Mouse (Mus musculus) embryonic facial prominence, embryonic 12.5 days (tissue): ENCODE measurements around the gene Gm28038. TPM values are rescaled to one million over a fixed set of nuclear protein-coding genes. Genes with fewer than 3 reads are reported as not detected.

Experiments
- ATAC-seq: fragments of 200-750 bp; cut with Nextera tagmentation; 2 replicates; pipeline ENCODE4 v1.8.0; 2017; ENCODE audit not compliant: insufficient number of reproducible peaks, insufficient read depth, low FRiP score, low TSS enrichment
- H3K27ac ChIP-seq: fragments of 300-500 bp; sonication (generic); 2 replicates; pipeline ENCODE4 v1.5.1; 2016; ENCODE audit warnings: mild to moderate bottlenecking
- H3K27me3 ChIP-seq: fragments of 300-500 bp; sonication (generic); 2 replicates; pipeline ENCODE4 v1.6.1; 2016; ENCODE audit warnings: mild to moderate bottlenecking, moderate library complexity
- H3K36me3 ChIP-seq: fragments of 300-500 bp; sonication (generic); 2 replicates; pipeline ENCODE4 v1.6.1; 2016; ENCODE audit warnings: mild to moderate bottlenecking
- H3K4me1 ChIP-seq: fragments of 300-500 bp; sonication (generic); 2 replicates; pipeline ENCODE4 v1.6.1; 2016
- H3K4me2 ChIP-seq: fragments of 300-500 bp; sonication (generic); replicated peaks from 2 replicates; pipeline ENCODE4 v1.6.1; 2016; ENCODE audit warnings: mild to moderate bottlenecking, moderate library complexity
- H3K4me3 ChIP-seq: fragments of 300-500 bp; sonication (generic); 2 replicates; pipeline ENCODE4 v1.5.1; 2016; ENCODE audit warnings: mild to moderate bottlenecking
- H3K9ac ChIP-seq: fragments of 300-500 bp; sonication (generic); 2 replicates; pipeline ENCODE4 v1.6.1; 2016; ENCODE audit warnings: mild to moderate bottlenecking, moderate library complexity
- H3K9me3 ChIP-seq: fragments of 300-500 bp; sonication (generic); 2 replicates; pipeline ENCODE4 v1.6.1; 2016; ENCODE audit warnings: mild to moderate bottlenecking, moderate library complexity
- WGBS: fragments of 180-500 bp; shearing (Covaris S2); methylation state at CpG from one replicate; pipeline ENCODE4 v1.1.7; 2016; 5-methylcytosine and 5-hydroxymethylcytosine counted together
- polyA plus RNA-seq: library from polyadenylated mRNA; unstranded; fragments of >200 nt; fragmentation: Nextera tagmentation; extraction: Ambion mirVana; gene quantifications from 2 replicates; pipeline ENCODE4 v1.2.1, GENCODE M21; 2016

The Gm28038 gene
- polyA plus RNA-seq, 1 experiment from 2014 or later = not detected

DNA sequence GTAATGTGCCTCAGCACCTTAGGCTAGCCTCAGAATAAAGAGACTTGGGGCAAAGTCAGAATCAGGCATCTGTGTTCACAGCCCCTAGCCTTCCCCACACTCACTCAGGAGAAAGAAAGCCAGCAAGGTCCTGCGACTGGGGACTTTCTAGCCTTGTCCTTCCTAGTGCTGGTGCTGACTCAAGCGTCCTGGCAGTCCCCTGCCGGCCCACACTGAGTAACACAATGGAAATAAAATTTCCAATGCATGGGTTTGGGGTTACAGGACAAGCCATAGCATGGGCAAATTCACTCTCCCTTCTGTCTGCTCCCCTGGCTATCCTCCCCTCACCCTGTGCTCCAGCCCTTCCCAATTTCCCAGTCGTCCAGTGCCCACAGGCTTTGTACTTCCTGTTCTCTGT is 12.5 kb upstream of the Gm28038 start:
- ATAC-seq = no peak

DNA sequence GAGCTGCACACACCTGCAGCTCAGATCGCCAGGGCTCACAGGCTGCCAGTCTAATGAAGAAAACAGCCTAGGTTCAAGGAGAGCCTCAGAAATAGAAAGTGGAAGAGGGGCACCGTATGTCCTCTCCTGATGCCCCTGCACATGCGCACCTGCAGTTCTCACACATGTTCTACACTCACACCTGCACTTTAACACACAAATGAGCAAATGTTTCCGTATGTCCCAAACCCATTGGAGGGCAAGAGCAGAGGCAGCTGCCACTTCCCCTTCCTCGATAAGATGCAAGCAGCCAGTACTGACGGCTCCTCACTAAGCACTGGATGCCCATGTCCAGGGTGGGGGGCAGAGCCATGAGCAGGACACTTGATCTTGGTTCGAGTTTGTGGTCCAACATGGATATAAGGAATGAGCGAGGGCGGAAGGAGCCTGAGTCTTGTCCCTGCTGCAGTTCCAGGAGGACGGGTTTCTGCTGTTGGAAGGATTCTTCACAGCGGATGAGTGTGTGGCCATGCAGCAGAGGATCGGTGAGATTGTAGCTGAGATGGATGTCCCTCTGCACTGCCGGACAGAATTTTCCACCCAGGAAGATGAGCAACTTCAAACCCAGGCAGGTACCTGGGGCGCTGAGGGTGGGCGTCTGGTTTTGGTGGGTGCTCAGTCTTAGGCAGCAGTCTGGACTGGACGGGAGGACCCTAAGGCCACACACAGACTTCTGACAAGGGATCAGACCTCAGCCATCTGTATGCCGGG is 11.4 kb upstream of the Gm28038 start:
- ATAC-seq = no peak
- H3K4me2 ChIP-seq = no peak overlapping the region
- no peaks in the 10 kb centered on the region for H3K9me3 ChIP-seq
- no peaks in the 10 kb centered on the region for H3K27me3 ChIP-seq
- 0 out of 2 replicates have a peak, but pooled peaks cover 15% of the 10 kb centered on the region for H3K36me3 ChIP-seq
- H3K9ac ChIP-seq = no peak overlapping the region
- no peak overlapping the region for H3K4me3 ChIP-seq
- H3K4me1 ChIP-seq = peaks cover 25% of the 10 kb centered on the region
- 85% methylated on average over 17 of the region's 17 CpGs for WGBS
- H3K27ac ChIP-seq = no peak overlapping the region

More for the DNA sequence above, 12.5 kb upstream of the Gm28038 start:
- Histone ChIP-seq H3K9ac (no peak overlapping the region), H3K9me3 (no peaks in the 10 kb centered on the region), H3K4me1 (peaks cover 31% of the 10 kb centered on the region), H3K36me3 (peaks cover 25% of the 10 kb centered on the region), H3K27me3 (no peaks in the 10 kb centered on the region), H3K4me3 (no peak overlapping the region), H3K4me2 (no peak overlapping the region), H3K27ac (no peak overlapping the region)
- WGBS = 47% methylated on average over 4 of the region's 4 CpGs

DNA sequence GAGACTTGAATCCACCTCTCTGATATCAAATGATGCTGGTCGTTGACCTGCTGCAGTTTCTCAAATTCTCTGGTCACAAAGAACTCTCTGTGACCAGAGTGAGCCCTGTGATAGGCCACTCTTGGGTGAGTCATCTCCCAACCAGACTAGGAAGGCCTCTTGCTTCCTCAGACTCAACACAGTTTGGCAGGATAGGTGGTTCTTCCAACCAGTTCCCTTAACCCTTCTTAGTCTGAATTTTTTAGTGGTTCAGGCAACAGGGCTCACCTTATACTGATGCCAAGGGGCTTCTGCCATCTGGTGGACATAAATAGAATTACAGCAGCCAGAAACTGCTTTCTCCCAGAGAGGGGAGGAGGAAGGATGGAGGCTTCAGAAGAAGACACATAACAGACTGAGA is 10.7 kb upstream of the Gm28038 start:
- Histone ChIP-seq H3K36me3 (0 out of 2 replicates have a peak, but pooled peaks cover 8% of the 10 kb centered on the region), H3K4me3 (no peak overlapping the region), H3K4me1 (peaks cover 18% of the 10 kb centered on the region), H3K9ac (no peak overlapping the region), H3K9me3 (no peaks in the 10 kb centered on the region), H3K27ac (no peak overlapping the region), H3K27me3 (no peaks in the 10 kb centered on the region), H3K4me2 (no peak overlapping the region)
- WGBS = 32% methylated on average over 1 of the region's 1 CpGs
- no peak; the same call in 1 of the 2 replicates for ATAC-seq

DNA sequence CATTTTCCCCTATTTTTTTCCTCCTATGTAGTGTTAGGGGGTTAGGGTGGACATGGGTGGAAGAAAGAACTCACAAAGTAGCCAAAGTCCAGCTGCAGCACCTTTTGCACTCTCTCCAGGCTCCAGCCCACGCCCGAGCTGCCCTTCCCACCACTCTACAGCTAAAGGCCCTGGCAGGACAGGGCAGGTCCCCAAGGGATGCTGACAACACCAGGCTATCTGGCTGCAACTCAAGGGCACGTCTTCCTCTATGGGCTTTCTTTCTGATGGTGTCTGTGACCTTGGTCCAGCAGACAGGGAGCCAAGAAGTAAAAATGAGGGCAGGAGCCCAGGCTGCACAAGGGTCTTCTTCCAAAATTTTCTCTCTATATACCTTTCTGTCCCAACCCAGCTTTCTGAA is 808 bp downstream of the Gm28038 start:
- Histone ChIP-seq H3K4me2 (no peak overlapping the region), H3K9ac (no peak overlapping the region), H3K27ac (no peak overlapping the region), H3K4me1 (peaks cover 8% of the 10 kb centered on the region), H3K4me3 (no peak overlapping the region), H3K36me3 (no peaks in the 10 kb centered on the region), H3K9me3 (no peaks in the 10 kb centered on the region), H3K27me3 (no peaks in the 10 kb centered on the region)
- ATAC-seq = no peak
- WGBS = 85% methylated on average over 3 of the region's 3 CpGs

DNA sequence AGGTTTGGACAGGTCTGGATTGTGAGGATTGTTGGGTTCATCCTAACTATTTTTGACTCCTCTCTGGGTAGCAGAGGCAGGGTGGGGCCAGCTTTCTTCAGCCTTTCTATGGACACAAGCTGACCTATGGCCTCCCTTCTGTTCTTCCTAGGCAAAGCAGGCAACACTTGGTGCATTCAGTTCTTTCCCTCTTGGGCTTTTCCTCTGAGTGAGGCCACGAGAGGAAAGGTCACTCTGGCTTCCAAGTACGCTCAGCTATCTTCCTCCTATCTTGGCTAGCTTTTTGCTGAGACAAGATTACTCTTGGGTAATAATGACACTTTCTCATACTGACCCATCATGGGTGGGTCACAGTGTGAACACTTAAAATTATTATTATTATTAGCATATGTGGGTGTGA is 2.4 kb downstream of the Gm28038 start:
- Histone ChIP-seq H3K27me3 (no peaks in the 10 kb centered on the region), H3K9me3 (no peaks in the 10 kb centered on the region), H3K4me1 (peaks cover 18% of the 10 kb centered on the region), H3K9ac (no peak overlapping the region), H3K36me3 (no peaks in the 10 kb centered on the region), H3K27ac (no peak overlapping the region), H3K4me3 (no peak overlapping the region), H3K4me2 (no peak overlapping the region)
- WGBS = 86% methylated on average over 2 of the region's 2 CpGs
- no peak for ATAC-seq

- ATAC-seq = no peak
- 0 out of 2 replicates have a peak, but pooled peaks cover 4% of the 10 kb centered on the region for H3K36me3 ChIP-seq
- H3K4me3 ChIP-seq = peak overlapping the region; percentile 99
- WGBS = 96% methylated on average over 5 of the region's 5 CpGs
- peak overlapping the region; percentile 91 for H3K9ac ChIP-seq
- H3K9me3 ChIP-seq = no peaks in the 10 kb centered on the region
- no peak overlapping the region for H3K27ac ChIP-seq
- peaks cover 18% of the 10 kb centered on the region for H3K4me1 ChIP-seq
- no peaks in the 10 kb centered on the region for H3K27me3 ChIP-seq
- H3K4me2 ChIP-seq = peak overlapping the region; percentile 96
These were observed 4.2 kb downstream of the Gm28038 start for GRCm38 (mm10) chr2:30285004-30285403.

DNA sequence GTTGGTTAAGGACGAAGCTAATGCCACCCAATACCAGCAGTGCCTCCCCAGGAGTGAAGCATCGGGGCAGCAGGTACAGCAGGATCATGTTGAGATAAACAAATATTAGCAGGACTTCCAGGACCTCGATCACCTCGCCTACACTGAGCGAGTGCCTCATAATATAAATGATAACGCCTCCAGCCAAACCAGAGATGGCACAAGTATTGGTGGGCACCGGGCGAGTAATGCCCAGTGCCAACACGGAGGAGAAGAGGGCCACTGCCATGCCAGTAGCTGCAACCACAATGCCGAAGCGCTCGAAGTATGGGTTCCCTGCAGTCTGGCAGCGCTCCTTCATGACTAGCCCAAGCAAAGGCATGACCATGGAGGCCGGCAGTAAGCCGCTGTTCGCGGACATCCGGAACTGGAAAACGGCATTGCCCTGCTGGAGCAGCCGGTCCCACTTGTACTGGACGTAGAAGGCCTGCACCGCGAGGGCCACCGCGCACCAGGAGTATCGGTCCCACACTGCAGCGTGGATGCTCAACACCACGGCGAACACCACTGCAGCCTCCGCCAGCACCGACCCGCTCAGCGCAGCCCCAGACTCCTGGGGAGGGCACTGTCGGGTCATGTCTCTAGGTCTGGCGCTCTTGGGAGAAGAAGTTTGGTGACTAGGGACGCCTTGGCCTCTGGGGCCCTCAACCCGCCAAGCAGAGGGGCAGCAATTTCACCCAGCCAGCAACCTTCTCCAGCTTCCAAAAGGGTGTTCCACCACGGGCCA is 4.8 kb downstream of the Gm28038 start:
- H3K27ac ChIP-seq = peak overlapping the region; percentile 74; the same call in 1 of the 2 replicates
- WGBS = 16% methylated on average over 38 of the region's 38 CpGs

GRCm38 (mm10) chr2:30286192-30287026 is 5.6 kb downstream of the Gm28038 start, which contains the start of the genes Dolk and Nup188:
Gene Dolk (minus strand): TSS chr2:30286334.
Gene Nup188 (plus strand): TSS chr2:30286397.
- WGBS = under 1% methylated on average over 62 of the region's 68 CpGs
- ATAC-seq = peak; percentile 85
- peak within 1 kb of the TSS; percentile 74 for H3K27ac ChIP-seq

More for the DNA sequence above, 4.8 kb downstream of the Gm28038 start:
- ATAC-seq = peak; percentile 66
- Histone ChIP-seq H3K36me3 (0 out of 2 replicates have a peak, but pooled peaks cover 4% of the 10 kb centered on the region), H3K4me1 (peaks cover 18% of the 10 kb centered on the region), H3K9me3 (no peaks in the 10 kb centered on the region), H3K27me3 (no peaks in the 10 kb centered on the region), H3K9ac (peak overlapping the region; percentile 91), H3K4me3 (peak overlapping the region; percentile 99), H3K4me2 (peak overlapping the region; percentile 96)

DNA sequence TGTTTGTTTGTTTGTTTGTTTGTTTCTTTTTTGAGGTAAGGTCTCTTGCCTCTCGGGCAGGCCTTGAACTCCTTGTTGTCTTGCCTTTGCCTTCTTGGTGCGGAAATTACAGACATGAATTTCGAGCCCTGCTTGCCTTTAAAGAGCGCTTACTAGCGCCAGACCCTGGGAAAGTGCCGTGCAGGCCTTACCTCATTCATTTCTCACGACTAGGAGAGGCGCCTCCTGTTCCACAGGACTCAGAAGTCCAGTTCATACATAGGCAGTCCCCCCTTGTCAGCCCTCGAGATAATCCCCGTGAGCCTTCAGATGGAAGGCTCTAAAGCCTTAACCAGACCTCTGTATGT is 6.2 kb downstream of the Gm28038 start:
- ATAC-seq = no peak
- no peaks in the 10 kb centered on the region for H3K27me3 ChIP-seq
- peak overlapping the region; percentile 74; the same call in 1 of the 2 replicates for H3K27ac ChIP-seq
- H3K9me3 ChIP-seq = no peaks in the 10 kb centered on the region
- peaks cover 18% of the 10 kb centered on the region for H3K4me1 ChIP-seq
- under 1% methylated on average over 10 of the region's 10 CpGs for WGBS
- peak overlapping the region; percentile 91 for H3K9ac ChIP-seq
- peak overlapping the region; percentile 99 for H3K4me3 ChIP-seq
- H3K4me2 ChIP-seq = peak overlapping the region; percentile 96
- 0 out of 2 replicates have a peak, but pooled peaks cover 4% of the 10 kb centered on the region for H3K36me3 ChIP-seq

More at GRCm38 (mm10) chr2:30286192-30287026, 5.6 kb downstream of the Gm28038 start, which contains the start of the genes Dolk and Nup188:
- H3K9me3 ChIP-seq = no peaks in the 10 kb centered on the region
- no peaks in the 10 kb centered on the region for H3K27me3 ChIP-seq
- H3K4me1 ChIP-seq = peaks cover 18% of the 10 kb centered on the region
- H3K36me3 ChIP-seq = 0 out of 2 replicates have a peak, but pooled peaks cover 4% of the 10 kb centered on the region
- H3K4me2 ChIP-seq = peak within 1 kb of the TSS; percentile 96
- H3K4me3 ChIP-seq = peak within 1 kb of the TSS; percentile 99
- peak within 1 kb of the TSS; percentile 91 for H3K9ac ChIP-seq

DNA sequence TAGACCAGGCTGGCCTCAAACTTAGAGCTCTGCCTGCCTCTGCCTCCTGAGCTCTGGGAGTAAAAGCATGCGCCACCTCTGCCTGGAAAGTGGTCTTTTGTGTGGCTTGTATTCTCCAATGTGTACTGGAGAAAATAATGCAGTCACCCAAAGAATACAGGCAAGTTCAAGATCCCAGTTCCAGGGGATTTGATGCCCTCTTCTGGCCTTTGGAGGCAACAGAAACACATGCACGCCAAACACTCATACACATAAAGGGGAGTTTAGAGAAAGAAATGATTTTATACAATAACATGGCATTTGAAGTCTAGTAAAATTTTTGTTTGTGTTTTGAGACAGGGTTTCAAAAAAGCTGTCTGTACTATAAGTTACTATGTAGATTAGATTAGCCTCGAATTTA is 18.7 kb downstream of the Gm28038 start:
- Histone ChIP-seq H3K27me3 (no peaks in the 10 kb centered on the region), H3K4me2 (no peak overlapping the region), H3K4me3 (no peak overlapping the region), H3K36me3 (peaks cover 71% of the 10 kb centered on the region), H3K27ac (no peak overlapping the region), H3K4me1 (no peaks in the 10 kb centered on the region), H3K9ac (no peak overlapping the region), H3K9me3 (no peaks in the 10 kb centered on the region)
- 76% methylated on average over 3 of the region's 3 CpGs for WGBS
- no peak for ATAC-seq

DNA sequence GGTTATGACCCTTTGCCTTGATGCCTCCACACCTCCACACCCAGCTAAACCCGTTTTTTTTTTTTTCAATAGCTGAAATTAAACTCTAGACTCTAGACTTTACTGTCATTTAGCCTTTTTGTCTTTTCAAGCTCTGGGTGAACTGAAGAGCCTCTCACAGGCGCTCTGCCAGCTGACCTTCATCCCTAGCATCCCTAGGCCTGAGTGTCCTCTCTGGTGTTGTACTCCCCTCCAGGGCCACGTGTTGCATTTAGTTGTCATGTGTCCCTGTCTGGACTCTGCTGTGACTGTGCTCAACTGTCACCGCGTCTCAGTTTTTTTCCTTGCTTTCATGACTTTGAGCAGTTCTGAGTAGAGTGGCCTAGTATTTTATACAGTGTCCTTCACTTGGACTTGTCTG is 19.1 kb downstream of the Gm28038 start:
- no peak overlapping the region for H3K4me3 ChIP-seq
- no peaks in the 10 kb centered on the region for H3K9me3 ChIP-seq
- no peak overlapping the region for H3K4me2 ChIP-seq
- H3K9ac ChIP-seq = no peak overlapping the region
- H3K27me3 ChIP-seq = no peaks in the 10 kb centered on the region
- no peak for ATAC-seq
- peaks cover 75% of the 10 kb centered on the region for H3K36me3 ChIP-seq
- no peak overlapping the region for H3K27ac ChIP-seq
- H3K4me1 ChIP-seq = no peaks in the 10 kb centered on the region
- 89% methylated on average over 5 of the region's 5 CpGs for WGBS
